Mouse (Mus musculus): Measurements from ENCODE around the gene Cbfa2t3.

Gene Cbfa2t3

GRCm38 (mm10) chr8:122699005-122699492 lies at the start of gene Cbfa2t3:
Cbfa2t3 (minus strand) TSS chr8:122699109.
- DNase-seq (ENCODE audit: low read depth, low spot score) = no peak

- no peak for DNase-seq (ENCODE audit: low read depth, low spot score)
These were observed 48.9 kb upstream of the Cbfa2t3 start for GRCm38 (mm10) chr8:122747825-122748224.

GRCm38 (mm10) chr8:122746439-122746838 lies 47.5 kb upstream of the Cbfa2t3 start:
- DNase-seq (ENCODE audit: low read depth, low spot score) = no peak

- no peak for DNase-seq (ENCODE audit: low read depth, low spot score)
These were observed 46.9 kb upstream of the Cbfa2t3 start for GRCm38 (mm10) chr8:122745750-122746275.

GRCm38 (mm10) chr8:122745022-122745749 lies 46.3 kb upstream of the Cbfa2t3 start:
- no peak for DNase-seq (ENCODE audit: low read depth, low spot score)

GRCm38 (mm10) chr8:122742471-122742870 lies 43.6 kb upstream of the Cbfa2t3 start:
- DNase-seq (ENCODE audit: low read depth, low spot score) = no peak

GRCm38 (mm10) chr8:122739102-122739725 lies 40.3 kb upstream of the Cbfa2t3 start:
- no peak for DNase-seq (ENCODE audit: low read depth, low spot score)

- no peak for DNase-seq (ENCODE audit: low read depth, low spot score)
These were observed 39.0 kb upstream of the Cbfa2t3 start for GRCm38 (mm10) chr8:122737886-122738285.

- no peak for DNase-seq (ENCODE audit: low read depth, low spot score)
These were observed 38.2 kb upstream of the Cbfa2t3 start for GRCm38 (mm10) chr8:122737071-122737470.

- no peak for DNase-seq (ENCODE audit: low read depth, low spot score)
These were observed 37.7 kb upstream of the Cbfa2t3 start for GRCm38 (mm10) chr8:122736623-122737022.

GRCm38 (mm10) chr8:122735542-122736473 lies 36.9 kb upstream of the Cbfa2t3 start:
- DNase-seq (ENCODE audit: low read depth, low spot score) = no peak

- DNase-seq (ENCODE audit: low read depth, low spot score) = no peak
These were observed 36.2 kb upstream of the Cbfa2t3 start for GRCm38 (mm10) chr8:122735110-122735509.

- no peak for DNase-seq (ENCODE audit: low read depth, low spot score)
These were observed 29.7 kb upstream of the Cbfa2t3 start for GRCm38 (mm10) chr8:122728630-122729029.

GRCm38 (mm10) chr8:122727412-122727811 lies 28.5 kb upstream of the Cbfa2t3 start:
- DNase-seq (ENCODE audit: low read depth, low spot score) = no peak

GRCm38 (mm10) chr8:122726789-122727188 lies 27.9 kb upstream of the Cbfa2t3 start:
- no peak for DNase-seq (ENCODE audit: low read depth, low spot score)

GRCm38 (mm10) chr8:122725187-122725586 lies 26.3 kb upstream of the Cbfa2t3 start:
- no peak for DNase-seq (ENCODE audit: low read depth, low spot score)

- no peak for DNase-seq (ENCODE audit: low read depth, low spot score)
These were observed 22.1 kb upstream of the Cbfa2t3 start for GRCm38 (mm10) chr8:122720811-122721640.

- no peak for DNase-seq (ENCODE audit: low read depth, low spot score)
These were observed 21.3 kb upstream of the Cbfa2t3 start for GRCm38 (mm10) chr8:122720070-122720729.

GRCm38 (mm10) chr8:122719500-122720065 lies 20.7 kb upstream of the Cbfa2t3 start:
- DNase-seq (ENCODE audit: low read depth, low spot score) = no peak
